14 mouse cellular contexts compared by ENCODE assay signal in the genomic region with DNA sequence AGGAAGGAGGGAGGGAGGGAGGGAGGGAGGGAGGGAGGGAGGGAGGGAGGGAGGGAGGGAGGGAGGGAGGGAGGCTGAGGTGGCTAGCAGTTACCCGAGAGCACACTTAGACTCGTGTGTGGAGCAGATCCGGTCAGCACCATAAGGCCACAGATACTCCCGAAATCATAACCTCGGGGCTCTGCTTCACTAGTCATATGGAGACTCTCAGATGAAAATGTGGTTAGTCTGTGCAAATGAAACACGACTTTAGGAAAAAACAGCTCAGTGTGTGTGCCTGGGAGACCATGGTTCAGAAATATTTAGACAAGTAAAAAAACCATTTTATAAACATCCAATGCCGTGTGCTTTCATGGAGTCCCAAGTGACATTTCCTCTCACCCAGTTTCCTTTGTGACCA.
"Had no signal": no experiment of that assay in that cellular context is flagged by ENCODE, and none has a peak within 500 bp of the region (broad histone marks: within the 10 kb centered on the region; RNA-seq: fewer than 3 reads in every experiment).

No protein-coding gene starts in this region.

- H3K27ac ChIP-seq: kidney, postnatal 0 days; limb, embryonic 15.5 days; neural tube, embryonic 12.5 days had no signal

- H3K4me3 ChIP-seq: limb, embryonic 15.5 days; myocyte; neural tube, embryonic 12.5 days had no signal

- H3K9ac ChIP-seq: limb, embryonic 15.5 days; neural tube, embryonic 12.5 days had no signal

- H3K27me3 ChIP-seq: limb, embryonic 15.5 days; neural tube, embryonic 12.5 days had no signal

- H3K36me3 ChIP-seq: limb, embryonic 15.5 days; neural tube, embryonic 12.5 days had no signal

- H3K9me3 ChIP-seq: limb, embryonic 15.5 days; neural tube, embryonic 12.5 days had no signal

- H3K4me1 ChIP-seq: limb, embryonic 15.5 days; neural tube, embryonic 12.5 days had no signal

- DNase-seq: kidney, adult 8-10 months; kidney, postnatal 36 days; layer of hippocampus, adult 9-11 months; layer of hippocampus, postnatal 36 days; lung, adult 18-20 months; lung, postnatal 36 days; midbrain, embryonic 14.5 days; right cerebral cortex, postnatal 4 days; thymus, postnatal 36 days had no signal

- H3K4me2 ChIP-seq: limb, embryonic 15.5 days; neural tube, embryonic 12.5 days had no signal

- ATAC-seq: intestine, embryonic 16.5 days had no signal
